Mouse (Mus musculus) gastrocnemius, adult 2 months (tissue): ENCODE data around the gene Hist1h4i. TPM values are rescaled to one million over a fixed set of nuclear protein-coding genes. Genes with fewer than 3 reads are reported as not detected.
A peak's percentile ranks its signal among the peaks of the same experiment; 100 is the strongest.

Experiments
- DNase-seq: peaks from one replicate; pipeline ENCODE4 v3.0.0; 2022
- H3K27ac ChIP-seq: fragments of 200-600 bp; 2 replicates; pipeline ENCODE4 v1.8.1; 2022; ENCODE audit warnings: mild to moderate bottlenecking
- H3K4me3 ChIP-seq: fragments of 200-600 bp; 2 replicates; pipeline ENCODE4 v1.8.1; 2022; ENCODE audit warnings: mild to moderate bottlenecking, moderate library complexity
- CTCF ChIP-seq: fragments of 200-600 bp; IDR thresholded peaks from 2 replicates; pipeline ENCODE4 v1.8.1; 2022; ENCODE audit warnings: antibody characterized with exemption, mild to moderate bottlenecking, moderate library complexity
- intact Hi-C: fragments of 180-260 bp; cut with DNase I; formaldehyde crosslinking; loops from one replicate; pipeline ENCODE4 v1.15.1; 2025
- total RNA-seq, 2 experiments: library from RNA; stranded (reverse); gene quantifications; 2 replicates each; pipeline ENCODE4 v1.2.3; 2021

Hist1h4i gene
- total RNA-seq, 2 experiments from 2014 or later: 24.1 to 25.0 TPM

- intact Hi-C loops: loop anchor here (5.0 kb wide), 1 partner anchor 112 kb away; no protein-coding TSS in a partner anchor
- TF ChIP-seq CTCF: no peak
- no peak overlapping the region for H3K27ac ChIP-seq
These were observed 6.5 kb downstream of the Hist1h4i start for GRCm38 (mm10) chr13:22034443-22035266.

GRCm38 (mm10) chr13:22033741-22034442 is 7.3 kb downstream of the Hist1h4i start:
- no peak for DNase-seq
- Histone ChIP-seq H3K27ac (no peak overlapping the region), H3K4me3 (no peak overlapping the region)
- no peak for TF ChIP-seq CTCF
- intact Hi-C loops: loop anchor here (5.0 kb wide), 1 partner anchor 112 kb away; no protein-coding TSS in a partner anchor

More at GRCm38 (mm10) chr13:22034443-22035266, 6.5 kb downstream of the Hist1h4i start:
- peak overlapping the region; percentile 70 for H3K4me3 ChIP-seq
- no peak for DNase-seq

- Histone ChIP-seq H3K27ac (no peak overlapping the region), H3K4me3 (no peak overlapping the region)
- intact Hi-C loops: loop anchor here (5.0 kb wide), 1 partner anchor 108 kb away; no protein-coding TSS in a partner anchor
- no peak for DNase-seq
- TF ChIP-seq CTCF: peak; percentile 70
These were observed 10.7 kb downstream of the Hist1h4i start for GRCm38 (mm10) chr13:22030493-22030892.

- intact Hi-C loops: loop anchor here (1.0 to 10.0 kb wide), 5 partner anchors 56 to 1402 kb away; no protein-coding TSS in a partner anchor
- Histone ChIP-seq H3K4me3 (no peak overlapping the region), H3K27ac (no peak overlapping the region)
- no peak for TF ChIP-seq CTCF
- no peak for DNase-seq
These were observed 11.2 kb downstream of the Hist1h4i start for GRCm38 (mm10) chr13:22029928-22030327.

GRCm38 (mm10) chr13:22028673-22029460 is 12.3 kb downstream of the Hist1h4i start:
- peak overlapping the region; percentile 87 for H3K27ac ChIP-seq
- H3K4me3 ChIP-seq: peak overlapping the region; percentile 85
- intact Hi-C loops: loop anchor here (1.0 to 10.0 kb wide), 4 partner anchors 55 to 1403 kb away; no protein-coding TSS in a partner anchor
- DNase-seq: peak; percentile 94
- peak; percentile 97 for TF ChIP-seq CTCF

GRCm38 (mm10) chr13:22026058-22027031 is 14.8 kb downstream of the Hist1h4i start:
- Histone ChIP-seq H3K4me3 (peak overlapping the region; percentile 64), H3K27ac (peak overlapping the region; percentile 50; the same call in 1 of the 2 replicates)
- peak; percentile 81 for DNase-seq
- intact Hi-C loops: loop anchor here (5.0 to 10.0 kb wide), 3 partner anchors 172 to 1406 kb away; no protein-coding TSS in a partner anchor
- TF ChIP-seq CTCF: no peak

GRCm38 (mm10) chr13:22022241-22022640 is 18.9 kb downstream of the Hist1h4i start:
- DNase-seq: peak; percentile 83
- peak overlapping the region; percentile 71 for H3K4me3 ChIP-seq
- peak overlapping the region; percentile 63 for H3K27ac ChIP-seq
- no peak for TF ChIP-seq CTCF
- intact Hi-C loops: loop anchor here (2.0 to 10.0 kb wide), 5 partner anchors 77 to 1495 kb away; partner anchors contain the start of gene Zfp184

GRCm38 (mm10) chr13:22021581-22021980 is 19.6 kb downstream of the Hist1h4i start:
- no peak for TF ChIP-seq CTCF
- intact Hi-C loops: loop anchor here (5.0 to 10.0 kb wide), 3 partner anchors 167 to 1496 kb away; no protein-coding TSS in a partner anchor
- DNase-seq: no peak
- H3K4me3 ChIP-seq: peak overlapping the region; percentile 71
- H3K27ac ChIP-seq: peak overlapping the region; percentile 63

GRCm38 (mm10) chr13:22020901-22021339 is 20.2 kb downstream of the Hist1h4i start:
- no peak for TF ChIP-seq CTCF
- peak; percentile 68 for DNase-seq
- intact Hi-C loops: loop anchor here (5.0 to 10.0 kb wide), 3 partner anchors 166 to 1496 kb away; no protein-coding TSS in a partner anchor
- Histone ChIP-seq H3K4me3 (peak overlapping the region; percentile 71), H3K27ac (peak overlapping the region; percentile 63)
